ENCODE assay signal across 8 mouse cellular contexts in genomic region chr17:70429746-70430451, GRCm38 (mm10).
DNase-seq lines count a peak whose midpoint lies in the region; ATAC-seq and TF ChIP-seq lines count a peak whose summit lies in the region.

No protein-coding gene starts in this region.

- no peaks in the 10 kb centered on the region for H3K9me3 ChIP-seq in heart, embryonic 15.5 days (replicated peaks)
- H3K9me3 ChIP-seq in liver, embryonic 11.5 days (ENCODE audit: control insufficient read depth, low read length), result no peaks in the 10 kb centered on the region
- no peaks in the 10 kb centered on the region for H3K9me3 ChIP-seq in neural tube, embryonic 13.5 days

- peak; percentile 12 to 27 for DNase-seq in B cell, adult 2 months
- DNase-seq in brain, adult 2 months (ENCODE audit: low read depth, low spot score), result peak; percentile 95
- peak; percentile 13 for DNase-seq in fibroblast of lung, adult 2 months (ENCODE audit: low read depth)
- DNase-seq in kidney, postnatal 14 days, result peak; percentile 69
- peak; percentile 35 for DNase-seq in liver, embryonic 11.5 days (ENCODE audit: low spot score)
- DNase-seq in thymus, adult 2 months, result peak; percentile 61

- ATAC-seq in heart, embryonic 15.5 days (replicated peaks; ENCODE audit: insufficient number of reproducible peaks, insufficient read depth, low FRiP score, low read depth), result no peak
- no peak; the same call in 1 of the 2 replicates for ATAC-seq in liver, embryonic 11.5 days (replicated peaks; ENCODE audit: low FRiP score)
- ATAC-seq in neural tube, embryonic 13.5 days (ENCODE audit: low read depth), result peak; percentile 88

- 13% methylated on average over 17 of the region's 17 CpGs for WGBS in heart, embryonic 15.5 days
- 16% methylated on average over 17 of the region's 17 CpGs for WGBS in liver, embryonic 11.5 days
- 18% methylated on average over 17 of the region's 17 CpGs for WGBS in neural tube, embryonic 13.5 days
- 17% methylated on average over 17 of the region's 17 CpGs for WGBS in thymus, adult 2 months

- H3K4me3 ChIP-seq in heart, embryonic 15.5 days, result no peak overlapping the region
- no peak overlapping the region for H3K4me3 ChIP-seq in liver, embryonic 11.5 days (ENCODE audit: low read depth, low read length)
- H3K4me3 ChIP-seq in neural tube, embryonic 13.5 days, result no peak overlapping the region
- H3K4me3 ChIP-seq in thymus, adult 2 months (ENCODE audit: control insufficient read depth, insufficient read depth, low read length), result no peak overlapping the region

- TF ChIP-seq CTCF in thymus, adult 2 months (IDR thresholded peaks at IDR 0.05; ENCODE audit: borderline replicate concordance, control insufficient read depth, extremely low read depth, insufficient read depth, low read length, poor library complexity), result no peak

- no peaks in the 10 kb centered on the region for H3K36me3 ChIP-seq in heart, embryonic 15.5 days
- H3K36me3 ChIP-seq in liver, embryonic 11.5 days (ENCODE audit: control insufficient read depth, insufficient read depth, low read length), result no peaks in the 10 kb centered on the region
- H3K36me3 ChIP-seq in neural tube, embryonic 13.5 days, result no peaks in the 10 kb centered on the region
- H3K36me3 ChIP-seq in thymus, adult 2 months (ENCODE audit: control insufficient read depth, insufficient read depth, low read length), result no peaks in the 10 kb centered on the region

- no peak overlapping the region for H3K27ac ChIP-seq in heart, embryonic 15.5 days
- H3K27ac ChIP-seq in liver, embryonic 11.5 days (ENCODE audit: low read depth, low read length), result no peak overlapping the region
- no peak overlapping the region for H3K27ac ChIP-seq in neural tube, embryonic 13.5 days (replicated peaks)
- no peak overlapping the region for H3K27ac ChIP-seq in thymus, adult 2 months (ENCODE audit: control insufficient read depth, insufficient read depth, low read length)

- TF ChIP-seq POLR2A in thymus, adult 2 months (IDR thresholded peaks at IDR 0.05; ENCODE audit: control insufficient read depth, extremely low read depth, insufficient read depth, low read length, poor library complexity), result no peak

- H3K27me3 ChIP-seq in heart, embryonic 15.5 days, result no peaks in the 10 kb centered on the region
- H3K27me3 ChIP-seq in liver, embryonic 11.5 days (replicated peaks; ENCODE audit: control insufficient read depth, insufficient read depth, low read length), result no peaks in the 10 kb centered on the region
- H3K27me3 ChIP-seq in neural tube, embryonic 13.5 days, result no peaks in the 10 kb centered on the region
- H3K27me3 ChIP-seq in thymus, adult 2 months (ENCODE audit: control insufficient read depth, insufficient read depth, low read length), result no peaks in the 10 kb centered on the region

- no peaks in the 10 kb centered on the region for H3K4me1 ChIP-seq in heart, embryonic 15.5 days (replicated peaks)
- H3K4me1 ChIP-seq in liver, embryonic 11.5 days (replicated peaks; ENCODE audit: control insufficient read depth, insufficient read depth, low read length), result no peaks in the 10 kb centered on the region
- no peaks in the 10 kb centered on the region; the same call in 1 of the 2 replicates for H3K4me1 ChIP-seq in neural tube, embryonic 13.5 days (replicated peaks)
- H3K4me1 ChIP-seq in thymus, adult 2 months (replicated peaks; ENCODE audit: control insufficient read depth, insufficient read depth, low read length), result no peaks in the 10 kb centered on the region

- H3K4me2 ChIP-seq in heart, embryonic 15.5 days, result 0 out of 2 replicates have a peak overlapping the region, but pooled peaks have one; percentile 22
- H3K4me2 ChIP-seq in liver, embryonic 11.5 days, result no peak overlapping the region
- H3K4me2 ChIP-seq in neural tube, embryonic 13.5 days, result peak overlapping the region; percentile 46

- H3K9ac ChIP-seq in heart, embryonic 15.5 days, result no peak overlapping the region
- no peak overlapping the region for H3K9ac ChIP-seq in liver, embryonic 11.5 days (ENCODE audit: low read depth, low read length)
- H3K9ac ChIP-seq in neural tube, embryonic 13.5 days, result peak overlapping the region; percentile 45; the same call in 1 of the 2 replicates

Comparison
In these comparisons a context has a peak if more than half of its experiments do, and no peak if none do; other contexts are left out.
1. DNase-seq: peak in every context shown above with its lines; median percentile 95 in brain, adult 2 months; 69 in kidney, postnatal 14 days; 61 in thymus, adult 2 months; 35 in liver, embryonic 11.5 days; 20 in B cell, adult 2 months; 13 in fibroblast of lung, adult 2 months.